Mouse (Mus musculus) forelimb bud, embryonic 11.5 days (tissue): ENCODE data around the gene Avl9.

Experiments
- DNase-seq: peaks from one replicate; pipeline ENCODE4 v3.0.0-alpha.2; 2012; ENCODE audit warnings: low read depth, low spot score

Avl9 gene

DNA sequence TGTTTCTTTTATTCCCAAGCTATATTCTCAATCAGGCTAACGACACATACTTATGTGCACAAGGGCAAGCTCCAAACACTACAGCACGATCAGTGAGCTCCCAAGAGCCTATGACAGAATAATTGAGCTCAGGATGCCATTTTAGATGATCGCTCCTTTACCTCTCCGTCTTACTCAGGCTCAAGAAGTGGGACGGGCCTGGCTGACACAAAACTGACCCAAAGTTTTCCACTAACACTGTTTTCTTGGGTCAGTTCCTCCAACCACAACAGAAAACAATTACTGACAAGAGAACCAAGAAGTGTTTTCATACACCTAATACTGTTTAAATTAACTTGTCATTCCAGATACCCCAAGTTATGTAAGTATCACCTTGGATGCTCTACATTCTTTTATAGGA, 80.1 kb downstream of the Avl9 start:
- DNase-seq = no peak

DNA sequence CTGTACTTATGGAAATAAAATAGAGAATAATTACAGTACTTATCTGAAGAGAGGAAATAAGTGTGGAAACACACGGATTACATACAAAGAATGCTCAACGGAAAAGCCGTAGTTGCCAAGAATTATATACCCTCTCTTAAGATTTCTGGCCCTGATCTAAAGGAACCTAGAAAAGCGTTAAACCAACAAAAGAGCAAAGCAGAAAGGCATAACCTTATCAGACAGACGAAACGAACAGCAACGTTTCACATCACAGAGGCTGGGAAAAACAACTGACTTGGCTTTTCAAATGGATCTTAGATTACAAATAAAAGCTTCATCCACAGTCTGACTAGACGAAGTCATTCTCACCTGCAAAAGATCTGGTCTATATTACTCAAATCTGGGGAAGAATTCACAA, 81.5 kb downstream of the Avl9 start:
- DNase-seq = no peak

DNA sequence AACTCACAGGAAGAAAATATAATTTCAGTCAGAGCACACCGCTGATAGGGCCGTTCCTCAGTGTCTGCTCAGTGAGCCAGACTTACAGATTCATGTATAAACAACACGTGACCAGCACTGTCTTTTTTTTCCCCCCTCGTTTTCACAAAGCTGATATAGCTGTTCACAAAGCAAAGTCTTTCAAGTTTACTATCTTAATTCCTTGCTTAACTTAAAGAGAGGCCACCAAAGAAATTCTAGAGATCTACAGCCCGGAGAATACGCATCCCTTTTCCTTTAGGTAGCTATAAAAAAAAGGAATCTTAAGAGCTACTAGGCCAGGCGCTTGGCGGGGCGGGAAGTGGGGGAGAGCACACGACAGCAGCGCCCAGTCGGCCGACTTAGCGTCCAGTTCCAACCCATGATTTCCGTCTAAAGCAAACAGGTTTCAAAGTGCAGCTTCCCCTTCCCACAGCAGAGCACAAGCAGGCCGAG, 82.0 kb downstream of the Avl9 start:
- peak; percentile 34 for DNase-seq

DNA sequence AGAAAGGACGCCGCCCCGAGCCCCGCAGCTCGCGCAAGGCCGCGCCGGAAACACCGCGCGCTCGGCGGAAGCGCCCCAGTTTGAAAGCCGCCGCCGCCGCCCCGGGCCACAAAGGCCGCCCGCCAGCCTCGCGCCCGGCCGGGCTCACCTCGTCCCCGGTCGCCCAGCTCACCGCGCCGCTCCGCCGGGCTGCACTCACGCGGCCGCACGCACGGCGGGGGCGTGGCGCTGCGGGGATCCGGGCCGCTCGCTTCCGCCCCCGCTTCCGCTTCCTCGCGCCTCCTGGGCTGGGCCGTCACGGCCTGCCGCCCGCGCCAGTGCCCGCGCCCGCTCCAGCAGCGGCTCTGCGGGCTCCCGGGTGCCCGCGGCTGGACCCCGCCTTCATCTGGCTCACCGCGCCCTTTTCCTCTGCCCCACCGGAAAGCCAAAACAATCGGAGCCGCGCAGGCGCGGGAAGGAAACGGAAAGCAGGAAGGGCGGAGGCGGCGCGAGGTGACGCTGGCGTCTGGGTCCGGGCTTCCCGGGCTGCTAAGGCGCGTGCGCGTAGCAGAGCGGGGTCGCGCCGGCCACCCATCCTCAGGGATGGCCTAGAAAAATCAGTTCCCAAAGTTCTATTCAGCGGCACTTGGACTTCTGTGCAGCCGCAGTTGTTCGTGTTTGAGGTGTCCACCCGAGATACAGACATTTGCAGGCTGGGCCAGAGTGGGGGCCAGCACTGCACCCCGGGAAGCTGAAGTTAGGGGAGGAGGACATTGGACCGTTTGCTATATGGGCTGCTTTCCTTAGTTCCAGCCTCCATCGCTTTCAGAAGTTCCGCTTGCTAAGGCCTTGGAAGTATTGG, 82.8 kb downstream of the Avl9 start, which contains the start of gene Kbtbd2:
Gene Kbtbd2, minus strand, starts transcription at position 503 of the 841 bp plus-strand sequence.
- peak; percentile 93 for DNase-seq

DNA sequence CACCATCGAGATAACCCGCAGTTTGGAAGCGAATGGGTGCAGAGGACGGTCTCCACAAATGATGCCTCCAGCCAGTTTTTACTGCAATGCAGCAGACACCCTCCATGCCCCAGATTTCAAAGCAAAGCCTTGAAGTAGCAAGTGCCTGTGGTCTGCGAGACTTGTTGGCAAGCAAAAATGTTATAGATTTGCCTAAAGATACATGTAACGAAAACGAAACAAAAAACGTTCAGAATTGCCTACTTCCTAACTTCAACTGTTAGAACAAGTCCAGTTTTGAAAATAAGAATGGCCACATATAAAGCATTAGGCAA, 83.4 kb downstream of the Avl9 start:
- DNase-seq = no peak

DNA sequence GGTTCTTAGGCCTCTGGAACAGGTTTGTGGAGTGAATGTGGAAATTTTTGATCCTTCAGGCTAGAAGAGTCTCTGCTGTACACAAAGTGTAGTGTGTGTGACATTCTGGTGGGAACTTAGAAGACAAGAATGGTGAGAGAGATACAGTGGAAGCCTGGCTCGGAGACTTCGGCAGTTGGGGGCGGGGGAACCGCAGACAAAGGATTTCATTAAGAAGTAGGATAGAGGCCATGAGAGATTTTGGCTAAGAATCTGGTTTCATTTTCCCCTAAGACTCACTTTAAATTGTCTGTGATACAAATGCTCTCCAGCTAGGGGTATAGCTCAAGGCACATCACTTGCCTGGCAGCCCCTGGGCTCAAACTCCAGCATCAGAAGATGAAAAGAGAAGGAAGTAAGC, 90.3 kb downstream of the Avl9 start:
- DNase-seq = no peak

DNA sequence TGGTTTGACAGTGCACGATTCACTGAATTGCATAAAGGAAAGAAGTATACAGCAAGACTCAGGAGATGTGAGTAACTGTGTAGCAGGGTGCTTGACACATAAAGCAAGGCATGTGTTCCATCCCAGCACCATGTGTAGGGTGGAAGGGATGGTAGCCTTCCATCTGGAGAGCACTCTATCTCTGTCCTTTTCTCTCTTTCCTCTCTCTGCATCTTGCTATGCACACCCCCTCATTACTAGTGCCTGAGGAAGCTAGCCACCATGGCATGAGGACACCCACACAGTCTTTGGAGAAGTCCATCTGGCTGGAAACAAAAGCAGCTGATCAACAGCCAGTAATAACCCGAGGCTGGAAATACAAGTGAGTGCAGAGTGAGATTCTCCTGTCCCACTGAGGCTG, 91.5 kb downstream of the Avl9 start:
- DNase-seq = no peak

DNA sequence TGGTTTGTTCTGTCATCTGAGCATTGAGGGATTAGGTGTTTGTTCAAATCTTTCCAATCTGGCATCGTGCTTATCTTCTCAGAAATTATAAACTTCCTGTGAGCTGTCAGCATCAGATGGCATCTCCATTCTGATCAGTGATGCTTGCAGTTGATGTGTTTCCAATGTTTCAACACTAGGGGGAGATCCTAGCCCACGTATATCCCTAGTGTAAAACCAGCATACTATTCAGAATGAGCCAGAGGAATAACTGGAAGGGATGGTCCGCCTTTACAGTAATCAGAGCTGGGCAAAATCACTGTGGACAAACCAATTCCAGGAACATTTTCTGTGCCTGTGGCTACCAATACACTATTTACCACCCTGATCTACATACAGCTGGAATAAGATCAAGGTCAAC, 94.0 kb downstream of the Avl9 start:
- peak; percentile 66 for DNase-seq
